Mouse (Mus musculus) cerebral cortex, adult 2 months (tissue): ENCODE measurements around the gene Gm17689.

ENCODE experiments used
- WGBS: fragments of 180-500 bp; shearing (Covaris S2); methylation state at CpG from one replicate; pipeline ENCODE4 v1.1.7; 2018; 5-methylcytosine and 5-hydroxymethylcytosine counted together

Gm17689 gene

GRCm38 (mm10) chr9:36582535-36582934 lies at the start of gene Gm17689:
Gene Gm17689 (minus strand): TSS chr9:36582635.
- WGBS = 66% methylated on average over 1 of the region's 1 CpGs

GRCm38 (mm10) chr9:36541863-36542262 lies 40.6 kb downstream of the Gm17689 start, which contains the start of gene Gm5615:
Gene Gm5615 (minus strand): TSS chr9:36541963.
- 92% methylated on average over 2 of the region's 2 CpGs for whole genome bisulfite sequencing
